Mouse (Mus musculus) T-helper 2 cell (primary cell): Measurements from ENCODE around the gene Vmn1r65.
"Not testable (repeated sequence)": the region's sequence is repeated elsewhere in the genome, so short reads cannot be mapped to it uniquely, and the experiment has no call there.

ENCODE experiments used
- in situ Hi-C: fragments of 300-600 bp; cut with MboI, MseI; formaldehyde crosslinking; loops from one replicate; pipeline ENCODE4 v1.15.1; 2025; ENCODE audit warnings: high pct_unique_total_duplicates

The Vmn1r65 gene

GRCm38 (mm10) chr7:6010910-6011309 is at the start of gene Vmn1r65:
Gene Vmn1r65 (minus strand): TSS chr7:6011010.
- in situ Hi-C loops: no loop called here

- in situ Hi-C loops: no loop called here
Measured at GRCm38 (mm10) chr7:6044861-6045260, 34.1 kb upstream of the Vmn1r65 start, which contains the start of gene Nlrp4c. Gene Nlrp4c (plus strand): TSS chr7:6045161.

- in situ Hi-C loops: not testable (repeated sequence)
Measured at GRCm38 (mm10) chr7:5982426-5982825, 28.4 kb downstream of the Vmn1r65 start.

- in situ Hi-C loops: not testable (repeated sequence)
Measured at GRCm38 (mm10) chr7:5972546-5972945, 38.3 kb downstream of the Vmn1r65 start.
